Mouse (Mus musculus): ENCODE measurements around the gene Rapgef4.

DNA sequence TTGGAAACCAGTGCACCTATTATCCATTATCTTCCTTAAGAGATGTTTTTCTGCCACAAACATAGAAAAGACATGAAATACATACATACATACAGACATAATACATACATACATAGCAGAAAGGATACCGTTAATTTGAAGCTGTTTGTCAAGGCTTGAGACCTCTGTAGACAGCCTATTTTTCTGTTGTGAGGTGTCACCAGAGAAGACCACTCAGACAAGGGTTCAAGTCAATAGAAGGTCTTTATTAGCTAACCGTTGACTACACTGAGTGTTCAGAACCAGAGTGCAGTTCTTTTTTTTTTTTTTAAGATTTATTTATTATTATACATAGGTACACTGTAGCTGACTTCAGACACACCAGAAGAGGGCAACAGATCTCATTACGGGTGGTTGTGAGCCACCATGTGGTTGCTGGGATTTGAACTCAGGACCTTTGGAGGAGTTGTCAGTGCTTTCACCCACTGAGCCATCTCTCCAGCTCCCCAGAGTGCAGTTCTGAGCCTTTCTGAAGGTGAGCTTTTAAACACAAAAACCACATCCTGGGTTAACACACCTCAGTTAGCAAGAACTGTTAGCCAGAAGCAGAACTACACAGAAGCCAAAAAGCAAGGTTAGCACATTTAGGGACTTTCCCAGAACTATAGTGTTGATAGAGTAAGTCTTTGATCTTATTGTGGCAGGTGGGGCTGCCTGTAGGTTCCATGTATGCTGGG, 39.9 kb upstream of the Rapgef4 start:
- TF ChIP-seq POLR2A (IDR thresholded peaks at IDR 0.05; ENCODE audit: insufficient read depth, low read depth, low read length): no peak
- no peak for TF ChIP-seq CTCF (IDR thresholded peaks at IDR 0.05)
- no peak for TF ChIP-seq EP300 (IDR thresholded peaks at IDR 0.05; ENCODE audit: insufficient read depth, low read depth, low read length)

Data from heart, adult 2 months (tissue).